Mouse (Mus musculus) thymus, adult 2 months (tissue): Measurements from ENCODE around the gene Eva1b. TPM values are rescaled to one million over a fixed set of nuclear protein-coding genes. Genes with fewer than 3 reads are reported as not detected.

Experiments used
- DNase-seq: peaks from one replicate; pipeline ENCODE4 v3.0.0; 2021
- H3K27ac ChIP-seq: fragments of 200-500 bp; 2 replicates; pipeline ENCODE4 v1.5.1; 2012; ENCODE audit warnings: low read length, control low read depth; ENCODE audit not compliant: control insufficient read depth, insufficient read depth
- H3K27me3 ChIP-seq: fragments of 200-500 bp; 2 replicates; pipeline ENCODE4 v1.6.1; 2012; ENCODE audit warnings: mild to moderate bottlenecking, low read length, moderate library complexity, mixed read lengths; ENCODE audit not compliant: control insufficient read depth, insufficient read depth
- H3K36me3 ChIP-seq: fragments of 200-500 bp; 2 replicates; pipeline ENCODE4 v1.6.1; 2012; ENCODE audit warnings: mild to moderate bottlenecking, low read length, moderate library complexity; ENCODE audit not compliant: control insufficient read depth, insufficient read depth
- H3K4me1 ChIP-seq: fragments of 200-500 bp; replicated peaks from 2 replicates; pipeline ENCODE4 v1.6.1; 2012; ENCODE audit warnings: low read length; ENCODE audit not compliant: control insufficient read depth, insufficient read depth
- H3K4me3 ChIP-seq: fragments of 200-500 bp; 2 replicates; pipeline ENCODE4 v1.5.1; 2012; ENCODE audit warnings: mild to moderate bottlenecking, low read length, control low read depth, moderate library complexity; ENCODE audit not compliant: control insufficient read depth, insufficient read depth
- CTCF ChIP-seq: fragments of 200-500 bp; IDR thresholded peaks from 2 replicates; pipeline ENCODE4 v1.5.1; 2012; ENCODE audit warnings: mild to moderate bottlenecking, control low read depth, low read length, moderate library complexity, borderline replicate concordance; ENCODE audit not compliant: control insufficient read depth, poor library complexity, insufficient read depth; ENCODE audit errors: extremely low read depth
- POLR2A ChIP-seq: fragments of 200-500 bp; IDR thresholded peaks from 2 replicates; pipeline ENCODE4 v1.6.1; 2012; ENCODE audit warnings: mild to moderate bottlenecking, low read length, control low read depth, moderate library complexity; ENCODE audit not compliant: control insufficient read depth, poor library complexity, insufficient read depth; ENCODE audit errors: extremely low read depth
- WGBS: fragments of 180-500 bp; shearing (Covaris S2); methylation state at CpG from one replicate; pipeline ENCODE4 v1.1.7; 2018; 5-methylcytosine and 5-hydroxymethylcytosine counted together
- polyA plus RNA-seq: library from polyadenylated mRNA; depleted of rRNA; stranded (reverse); fragments of >200 nt; gene quantifications from 2 replicates; pipeline ENCODE4 v1.2.3, GENCODE M21; 2012

Gene Eva1b
- polyA plus RNA-seq, 1 experiment = 94.3 TPM

GRCm38 (mm10) chr4:126111153-126111549, 36.4 kb upstream of the Eva1b start:
- Histone ChIP-seq H3K27ac (peak overlapping the region; percentile 88), H3K4me1 (peaks cover 19% of the 10 kb centered on the region), H3K27me3 (no peaks in the 10 kb centered on the region), H3K4me3 (no peak overlapping the region), H3K36me3 (no peaks in the 10 kb centered on the region)
- TF ChIP-seq CTCF (no peak), POLR2A (no peak)
- DNase-seq = no peak
- 13% methylated on average over 7 of the region's 7 CpGs for WGBS

DNA sequence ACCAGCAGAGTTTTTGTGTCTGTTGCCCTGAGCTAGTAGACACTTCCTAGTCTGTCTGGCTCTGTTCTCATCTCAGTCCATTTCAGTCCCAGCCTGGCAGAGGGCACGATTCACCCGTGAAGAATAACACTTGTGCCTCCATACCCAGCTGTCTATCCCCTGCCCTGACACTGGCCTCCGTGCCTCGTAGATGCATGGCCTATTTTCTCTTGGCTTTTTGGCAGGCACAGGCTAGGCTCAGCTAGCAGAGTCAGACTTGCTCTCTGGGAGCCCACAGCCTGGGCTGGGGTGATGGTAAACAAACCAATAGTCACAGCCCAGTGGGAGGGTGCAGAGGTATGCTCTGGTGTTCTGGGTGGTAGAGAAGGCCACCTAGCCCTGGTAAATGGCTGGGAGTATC, 34.3 kb upstream of the Eva1b start:
- H3K27ac ChIP-seq = no peak overlapping the region
- H3K4me1 ChIP-seq = peaks cover 19% of the 10 kb centered on the region
- H3K4me3 ChIP-seq = no peak overlapping the region
- no peaks in the 10 kb centered on the region for H3K36me3 ChIP-seq
- WGBS = 86% methylated on average over 4 of the region's 4 CpGs
- no peak for DNase-seq
- TF ChIP-seq POLR2A (no peak), CTCF (no peak)
- no peaks in the 10 kb centered on the region for H3K27me3 ChIP-seq

- Histone ChIP-seq H3K36me3 (no peaks in the 10 kb centered on the region), H3K4me1 (peaks cover 19% of the 10 kb centered on the region), H3K4me3 (no peak overlapping the region), H3K27me3 (no peaks in the 10 kb centered on the region), H3K27ac (no peak overlapping the region)
- DNase-seq = peak; percentile 72
- no peak for TF ChIP-seq POLR2A
- 0 out of 2 replicates have a peak, but pooled peaks have one; percentile 50 for TF ChIP-seq CTCF
- 24% methylated on average over 6 of the region's 6 CpGs for WGBS
These were observed 33.6 kb upstream of the Eva1b start for GRCm38 (mm10) chr4:126113943-126114342.

DNA sequence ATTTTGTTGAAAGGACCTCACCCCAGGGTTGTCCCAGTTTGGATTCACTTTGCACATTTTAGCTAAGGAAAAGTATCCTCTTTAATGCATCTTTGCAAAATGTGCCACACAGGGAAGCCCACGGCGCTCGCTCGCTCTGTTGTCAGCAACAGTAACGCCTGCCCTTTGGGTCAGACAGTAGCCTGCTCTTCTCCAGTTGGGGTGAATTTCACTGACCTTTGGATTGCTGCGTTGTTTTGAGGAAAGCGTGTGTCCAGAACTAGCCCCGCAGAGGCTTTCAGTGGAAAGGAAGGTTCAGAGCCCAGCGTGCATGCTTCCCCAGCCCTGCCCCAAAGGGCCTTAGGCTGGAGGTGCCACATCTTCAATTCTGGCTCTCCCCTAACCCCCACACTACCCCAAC, 32.1 kb upstream of the Eva1b start:
- TF ChIP-seq POLR2A (no peak), CTCF (no peak)
- Histone ChIP-seq H3K36me3 (no peaks in the 10 kb centered on the region), H3K4me3 (no peak overlapping the region), H3K4me1 (peaks cover 9% of the 10 kb centered on the region), H3K27me3 (no peaks in the 10 kb centered on the region), H3K27ac (no peak overlapping the region)
- DNase-seq = no peak
- WGBS = 97% methylated on average over 9 of the region's 9 CpGs

DNA sequence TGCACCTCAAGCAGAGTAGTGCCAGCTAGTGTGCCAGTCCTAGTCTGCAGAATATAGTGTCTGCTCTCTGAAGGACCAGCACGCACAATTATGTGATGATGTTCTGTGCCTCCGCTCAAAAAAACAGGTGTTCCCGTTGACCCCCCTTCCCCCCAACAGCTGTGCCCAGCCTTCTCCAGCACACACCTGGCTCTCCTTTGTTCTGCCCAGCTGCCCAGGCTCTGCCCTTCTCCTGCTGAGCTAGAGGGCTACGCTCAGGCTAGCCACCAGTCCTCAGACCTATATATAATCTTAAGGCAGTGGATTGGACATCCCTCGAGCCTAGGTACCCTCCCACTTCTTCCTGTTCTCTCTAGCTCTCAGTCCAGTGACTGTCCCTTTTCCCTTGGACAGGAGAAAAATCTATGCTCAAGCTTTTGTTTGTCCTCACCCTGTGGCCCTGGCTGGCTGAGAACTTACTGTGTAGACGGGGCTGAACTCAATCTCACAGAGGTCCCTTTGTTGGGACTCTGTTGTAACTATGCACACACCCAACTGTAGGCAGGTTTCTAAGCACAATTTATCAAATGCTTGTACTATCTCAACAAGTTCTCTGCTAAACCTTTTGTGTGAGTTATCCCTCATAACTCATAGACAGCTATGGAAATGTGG, 31.5 kb upstream of the Eva1b start:
- no peak for DNase-seq
- Histone ChIP-seq H3K4me1 (peaks cover 4% of the 10 kb centered on the region), H3K36me3 (no peaks in the 10 kb centered on the region), H3K4me3 (no peak overlapping the region), H3K27ac (no peak overlapping the region), H3K27me3 (no peaks in the 10 kb centered on the region)
- TF ChIP-seq POLR2A (no peak), CTCF (no peak)
- WGBS = 79% methylated on average over 6 of the region's 6 CpGs

DNA sequence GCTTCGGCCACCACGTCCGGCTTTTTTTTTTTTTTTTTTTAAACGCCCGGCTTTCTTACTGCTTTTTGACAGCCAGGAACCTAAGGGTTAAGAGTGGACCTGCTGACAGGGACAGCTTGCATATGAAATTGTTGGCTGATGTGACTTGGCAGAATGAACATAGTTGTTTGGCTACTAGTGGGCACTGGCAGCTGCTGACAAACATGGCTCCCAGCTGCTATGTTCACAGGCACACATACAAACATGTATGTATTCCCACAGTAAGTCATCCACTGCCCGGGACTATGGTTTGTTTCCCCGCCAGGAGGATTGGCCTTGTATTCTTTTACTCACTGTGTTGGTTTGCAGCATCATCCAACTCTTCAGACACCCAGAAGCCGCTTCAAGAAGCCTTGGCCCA, 30.4 kb upstream of the Eva1b start:
- 95% methylated on average over 8 of the region's 8 CpGs for WGBS

DNA sequence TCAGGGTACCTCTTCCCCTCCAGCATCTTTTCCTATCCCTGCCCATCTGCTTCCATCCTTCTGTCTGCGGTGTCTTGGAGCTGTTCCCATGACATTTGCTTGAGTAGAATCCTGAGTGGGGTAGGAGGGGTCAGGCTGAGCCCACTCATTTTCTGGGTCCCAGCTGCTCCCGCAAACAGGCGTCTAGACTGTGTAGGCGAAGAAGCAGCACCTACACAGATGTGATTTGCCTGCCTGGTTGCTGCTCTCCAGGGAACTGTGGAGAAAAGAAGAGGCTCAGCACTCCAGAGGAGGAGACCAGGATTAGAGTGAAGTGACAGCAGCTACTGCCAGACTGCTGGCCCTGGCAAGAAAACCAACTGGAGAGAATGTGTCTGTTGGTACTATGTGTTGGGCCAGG, 28.9 kb upstream of the Eva1b start:
- Histone ChIP-seq H3K36me3 (no peaks in the 10 kb centered on the region), H3K4me3 (no peak overlapping the region)
- WGBS = 96% methylated on average over 4 of the region's 4 CpGs

More for the DNA sequence above, 30.4 kb upstream of the Eva1b start:
- TF ChIP-seq POLR2A (no peak), CTCF (no peak)
- Histone ChIP-seq H3K27me3 (no peaks in the 10 kb centered on the region), H3K4me1 (no peaks in the 10 kb centered on the region; the same call in 1 of the 2 replicates), H3K36me3 (no peaks in the 10 kb centered on the region), H3K4me3 (no peak overlapping the region), H3K27ac (no peak overlapping the region)
- no peak for DNase-seq

More for the DNA sequence above, 28.9 kb upstream of the Eva1b start:
- DNase-seq = no peak
- Histone ChIP-seq H3K4me1 (no peaks in the 10 kb centered on the region), H3K27me3 (no peaks in the 10 kb centered on the region), H3K27ac (no peak overlapping the region)
- no peak for TF ChIP-seq CTCF
- no peak for TF ChIP-seq POLR2A
